Mouse (Mus musculus) left cerebral cortex, postnatal 10 days (tissue): ENCODE results near the gene Vmn1r47. TPM values are rescaled to one million over a fixed set of nuclear protein-coding genes. Genes with fewer than 3 reads are reported as not detected.
"Not testable (repeated sequence)": the region's sequence is repeated elsewhere in the genome, so short reads cannot be mapped to it uniquely, and the experiment has no call there.

Experiments
- DNase-seq, 2 experiments: peaks; one replicate each; pipeline ENCODE4 v3.0.0; 2021 to 2022; ENCODE audit warnings: low spot score in 2 of 2, mixed read lengths in 1 of 2; ENCODE audit errors: extremely low spot score in 1 of 2
- intact Hi-C: fragments of 180-260 bp; cut with DNase I; formaldehyde crosslinking; loops from one replicate; pipeline ENCODE4 v1.15.1; 2025
- total RNA-seq, 2 experiments: library from RNA; stranded (reverse); gene quantifications; 2 replicates each; pipeline ENCODE4 v1.2.3; 2021

Gene Vmn1r47
- under 1 TPM in 1 of 2 experiments, not detected in 1; 0.04 TPM for total RNA-seq

- intact Hi-C loops, DNase-seq: not testable (repeated sequence)
Observed at GRCm38 (mm10) chr6:90015847-90016246, at the start of gene Vmn1r47. Vmn1r47 (plus strand) TSS chr6:90016147.

GRCm38 (mm10) chr6:89966341-89966740, 49.6 kb upstream of the Vmn1r47 start:
- intact Hi-C loops, result no loop called here
- no peak for DNase-seq

- DNase-seq, result no peak
- intact Hi-C loops, result no loop called here
Observed at GRCm38 (mm10) chr6:89969013-89969412, 46.9 kb upstream of the Vmn1r47 start, which contains the start of gene Vmn1r46. Vmn1r46 (plus strand) TSS chr6:89969313.

- intact Hi-C loops, result no loop called here
Observed at GRCm38 (mm10) chr6:89985989-89986388, 30.0 kb upstream of the Vmn1r47 start.

GRCm38 (mm10) chr6:90036741-90037140, 20.8 kb downstream of the Vmn1r47 start, which contains the start of gene Vmn1r48:
Vmn1r48 (minus strand) TSS chr6:90036841.
- DNase-seq, intact Hi-C loops: not testable (repeated sequence)

More at GRCm38 (mm10) chr6:89985989-89986388, 30.0 kb upstream of the Vmn1r47 start:
- DNase-seq, result no peak

Other genes starting within 250 kb of the Vmn1r47 start
- not detected for gene Vmn1r42, start 139.7 kb upstream of the Vmn1r47 start, total RNA-seq
- gene Vmn1r43, start 139.7 kb upstream of the Vmn1r47 start, total RNA-seq, result not detected
- gene Vmn1r44, start 132.5 kb upstream of the Vmn1r47 start, total RNA-seq, result not detected
- not detected for gene Vmn1r45, start 75.5 kb upstream of the Vmn1r47 start, total RNA-seq
- not detected for gene Vmn1r46, start 46.8 kb upstream of the Vmn1r47 start, total RNA-seq
- not detected for gene Vmn1r48, start 20.7 kb downstream of the Vmn1r47 start, total RNA-seq
- gene Vmn1r49, start 62.4 kb downstream of the Vmn1r47 start, total RNA-seq, result not detected
- not detected for gene Vmn1r50, start 85.3 kb downstream of the Vmn1r47 start, total RNA-seq
- gene Vmn1r51, start 106.4 kb downstream of the Vmn1r47 start, total RNA-seq, result not detected
- gene Vmn1r52, start 158.7 kb downstream of the Vmn1r47 start, total RNA-seq, result not detected
- gene V1ra8, start 186.6 kb downstream of the Vmn1r47 start, total RNA-seq, result not detected
- not detected for gene Vmn1r53, start 208.3 kb downstream of the Vmn1r47 start, total RNA-seq
- not detected for gene Vmn1r54, start 230.2 kb downstream of the Vmn1r47 start, total RNA-seq